Mouse (Mus musculus) forebrain, embryonic 12.5 days (tissue): Measurements from ENCODE around the gene Abcc10. TPM values are rescaled to one million over a fixed set of nuclear protein-coding genes. Genes with fewer than 3 reads are reported as not detected.

Source experiments
- ATAC-seq: fragments of 200-750 bp; cut with Nextera tagmentation; 2 replicates; pipeline ENCODE4 v1.8.0; 2017; ENCODE audit warnings: moderate TSS enrichment; ENCODE audit not compliant: low FRiP score
- H3K27ac ChIP-seq: fragments of 300-500 bp; sonication (generic); 2 replicates; pipeline ENCODE4 v1.5.1; 2016; ENCODE audit warnings: mild to moderate bottlenecking
- H3K27me3 ChIP-seq: fragments of 300-500 bp; sonication (generic); 2 replicates; pipeline ENCODE4 v1.6.1; 2016; ENCODE audit warnings: mild to moderate bottlenecking
- H3K36me3 ChIP-seq: fragments of 300-500 bp; sonication (generic); replicated peaks from 2 replicates; pipeline ENCODE4 v1.6.1; 2016; ENCODE audit warnings: mild to moderate bottlenecking
- H3K4me1 ChIP-seq: fragments of 300-500 bp; sonication (generic); 2 replicates; pipeline ENCODE4 v1.6.1; 2016
- H3K4me2 ChIP-seq: fragments of 300-500 bp; sonication (generic); 2 replicates; pipeline ENCODE4 v1.6.1; 2016; ENCODE audit warnings: mild to moderate bottlenecking, moderate library complexity
- H3K4me3 ChIP-seq: fragments of 300-500 bp; sonication (generic); replicated peaks from 2 replicates; pipeline ENCODE4 v1.5.1; 2016; ENCODE audit warnings: mild to moderate bottlenecking
- H3K9ac ChIP-seq: fragments of 300-500 bp; sonication (generic); 2 replicates; pipeline ENCODE4 v1.6.1; 2016; ENCODE audit warnings: mild to moderate bottlenecking
- H3K9me3 ChIP-seq: fragments of 300-500 bp; sonication (generic); 2 replicates; pipeline ENCODE4 v1.6.1; 2016
- WGBS: fragments of 180-500 bp; shearing (Covaris S2); methylation state at CpG from one replicate; pipeline ENCODE4 v1.1.7; 2016; 5-methylcytosine and 5-hydroxymethylcytosine counted together
- polyA plus RNA-seq: library from polyadenylated mRNA; unstranded; fragments of >200 nt; fragmentation: Nextera tagmentation; extraction: Ambion mirVana; gene quantifications from 2 replicates; pipeline ENCODE4 v1.2.1, GENCODE M21; 2016

The Abcc10 gene
- polyA plus RNA-seq, 1 experiment from 2014 or later: 7.6 TPM

DNA sequence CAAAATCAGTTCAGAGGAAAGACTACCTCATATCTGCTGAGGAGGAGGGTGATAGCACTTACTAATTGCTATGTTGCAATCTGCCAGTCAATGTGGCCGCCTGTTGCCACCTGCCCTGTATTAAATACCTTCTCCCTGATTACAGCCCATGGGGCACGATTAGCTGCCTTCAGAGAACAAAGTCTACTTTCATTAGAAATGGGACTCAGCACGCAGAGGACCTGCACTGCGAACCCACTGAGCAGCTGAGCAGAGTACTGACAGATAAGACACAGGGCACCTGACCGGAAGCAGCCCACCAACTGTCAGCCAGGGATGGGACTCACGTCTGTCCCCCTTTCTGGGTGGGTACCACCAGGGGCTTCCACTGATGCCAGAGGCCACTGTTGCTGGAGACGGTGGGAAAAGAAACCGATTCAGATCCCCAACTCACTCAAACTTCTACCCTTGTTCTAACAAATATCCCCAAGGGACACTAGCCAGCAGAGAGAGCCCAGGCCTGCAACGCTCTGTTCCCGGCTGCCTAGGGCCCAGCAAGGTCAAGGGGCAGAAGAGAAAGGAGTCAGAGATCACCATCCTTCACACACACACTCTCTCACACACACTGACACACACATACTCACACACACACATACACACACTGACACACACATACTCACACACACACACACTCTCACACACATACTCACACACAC is 60.0 kb downstream of the Abcc10 start:
- Histone ChIP-seq H3K4me2 (no peak overlapping the region), H3K27me3 (no peaks in the 10 kb centered on the region), H3K9ac (no peak overlapping the region), H3K9me3 (no peaks in the 10 kb centered on the region), H3K27ac (0 out of 2 replicates have a peak overlapping the region, but pooled peaks have one; percentile 13), H3K4me1 (no peaks in the 10 kb centered on the region), H3K4me3 (no peak overlapping the region), H3K36me3 (peaks cover 70% of the 10 kb centered on the region)
- WGBS: 84% methylated on average over 10 of the region's 10 CpGs
- ATAC-seq: no peak

DNA sequence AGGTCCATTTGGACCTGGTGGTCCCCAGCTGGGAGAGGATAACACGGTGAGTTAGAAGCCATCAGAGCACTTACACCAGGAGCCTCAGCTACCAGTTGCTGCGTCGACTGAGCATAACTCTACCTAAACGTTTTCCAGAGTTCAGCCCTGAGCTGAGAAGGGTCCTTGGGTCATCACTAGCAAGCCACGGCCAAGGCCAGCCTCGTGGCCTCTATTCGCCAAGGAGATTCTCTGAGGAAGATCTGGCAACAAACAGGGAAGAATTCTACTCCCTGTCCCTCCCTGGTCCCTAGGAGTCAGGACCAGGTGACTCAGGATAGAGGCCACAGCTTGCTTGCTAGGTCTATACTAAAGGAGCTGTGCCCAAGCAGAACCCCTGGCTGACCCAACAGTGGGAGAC is 60.6 kb downstream of the Abcc10 start:
- WGBS: 83% methylated on average over 7 of the region's 7 CpGs
- ATAC-seq: no peak
- Histone ChIP-seq H3K4me2 (no peak overlapping the region), H3K4me3 (no peak overlapping the region), H3K9ac (no peak overlapping the region), H3K27me3 (no peaks in the 10 kb centered on the region), H3K4me1 (no peaks in the 10 kb centered on the region), H3K9me3 (no peaks in the 10 kb centered on the region), H3K27ac (no peak overlapping the region), H3K36me3 (peaks cover 73% of the 10 kb centered on the region)

- Histone ChIP-seq H3K4me3 (no peak overlapping the region), H3K36me3 (peaks cover 76% of the 10 kb centered on the region), H3K4me1 (no peaks in the 10 kb centered on the region), H3K4me2 (no peak overlapping the region), H3K9me3 (no peaks in the 10 kb centered on the region), H3K27ac (no peak overlapping the region), H3K9ac (no peak overlapping the region; the same call in 1 of the 2 replicates), H3K27me3 (no peaks in the 10 kb centered on the region)
- WGBS: 81% methylated on average over 6 of the region's 6 CpGs
- no peak for ATAC-seq
These were observed 61.2 kb downstream of the Abcc10 start for GRCm38 (mm10) chr17:46266986-46267385.

DNA sequence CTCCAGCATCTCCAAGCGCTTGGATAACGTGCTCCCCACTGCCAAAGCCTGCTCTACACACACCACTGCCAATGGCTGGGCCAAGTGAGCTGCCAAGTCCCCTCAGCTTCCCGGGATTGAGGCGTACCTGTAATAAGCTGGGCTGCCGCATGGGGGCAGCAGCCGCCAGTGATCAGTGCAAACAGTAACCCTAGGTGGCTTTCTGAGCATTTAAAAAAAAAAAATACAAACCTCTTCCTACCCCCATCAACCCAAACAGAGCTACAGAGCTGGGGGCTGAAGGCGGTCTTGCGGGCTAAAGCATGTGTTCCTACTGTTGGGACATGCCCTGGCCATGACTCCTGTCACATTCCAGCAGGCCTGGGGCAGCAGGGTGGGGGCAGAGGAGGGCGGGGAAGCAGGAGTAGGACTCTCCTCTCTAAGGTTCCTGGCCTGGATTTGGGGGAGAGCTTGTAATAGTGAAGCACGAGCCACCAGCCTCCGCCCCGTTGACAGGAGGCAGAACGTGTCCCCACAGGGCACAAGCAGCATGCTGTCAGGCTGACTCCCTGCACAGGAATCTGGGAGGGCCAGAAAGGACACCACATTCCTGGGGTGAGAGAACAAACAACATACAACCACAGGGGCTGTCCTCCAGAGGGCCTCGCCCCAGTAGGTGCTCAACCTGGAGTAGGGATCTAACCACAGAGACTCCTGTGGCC is 62.1 kb downstream of the Abcc10 start:
- Histone ChIP-seq H3K36me3 (peaks cover 76% of the 10 kb centered on the region), H3K27ac (no peak overlapping the region), H3K9me3 (no peaks in the 10 kb centered on the region), H3K4me1 (no peaks in the 10 kb centered on the region), H3K27me3 (no peaks in the 10 kb centered on the region), H3K4me3 (no peak overlapping the region), H3K4me2 (no peak overlapping the region), H3K9ac (no peak overlapping the region)
- peak; percentile 57 for ATAC-seq
- WGBS: 33% methylated on average over 14 of the region's 14 CpGs

- no peaks in the 10 kb centered on the region for H3K9me3 ChIP-seq
- H3K4me1 ChIP-seq: no peaks in the 10 kb centered on the region
- H3K9ac ChIP-seq: no peak overlapping the region
- H3K27me3 ChIP-seq: no peaks in the 10 kb centered on the region
- ATAC-seq: 0 out of 2 replicates have a peak, but pooled peaks have one; percentile 7
- WGBS: 89% methylated on average over 12 of the region's 12 CpGs
- no peak overlapping the region for H3K4me3 ChIP-seq
- no peak overlapping the region for H3K4me2 ChIP-seq
- H3K27ac ChIP-seq: no peak overlapping the region
- peaks cover 76% of the 10 kb centered on the region for H3K36me3 ChIP-seq
These were observed 62.6 kb downstream of the Abcc10 start for GRCm38 (mm10) chr17:46265502-46265901.

- no peak for ATAC-seq
- WGBS: 86% methylated on average over 5 of the region's 5 CpGs
- Histone ChIP-seq H3K9ac (no peak overlapping the region), H3K9me3 (no peaks in the 10 kb centered on the region), H3K4me3 (no peak overlapping the region), H3K27ac (no peak overlapping the region), H3K4me1 (no peaks in the 10 kb centered on the region), H3K36me3 (peaks cover 90% of the 10 kb centered on the region), H3K4me2 (no peak overlapping the region), H3K27me3 (no peaks in the 10 kb centered on the region)
These were observed 65.9 kb downstream of the Abcc10 start for GRCm38 (mm10) chr17:46262201-46262694.

- Histone ChIP-seq H3K27me3 (peaks cover 16% of the 10 kb centered on the region), H3K4me2 (no peak overlapping the region), H3K9ac (no peak overlapping the region), H3K9me3 (no peaks in the 10 kb centered on the region), H3K4me3 (no peak overlapping the region), H3K4me1 (peaks cover 7% of the 10 kb centered on the region), H3K36me3 (peaks cover 83% of the 10 kb centered on the region), H3K27ac (no peak overlapping the region)
- no peak for ATAC-seq
- 88% methylated on average over 17 of the region's 17 CpGs for WGBS
These were observed 68.5 kb downstream of the Abcc10 start for GRCm38 (mm10) chr17:46259675-46260074.

DNA sequence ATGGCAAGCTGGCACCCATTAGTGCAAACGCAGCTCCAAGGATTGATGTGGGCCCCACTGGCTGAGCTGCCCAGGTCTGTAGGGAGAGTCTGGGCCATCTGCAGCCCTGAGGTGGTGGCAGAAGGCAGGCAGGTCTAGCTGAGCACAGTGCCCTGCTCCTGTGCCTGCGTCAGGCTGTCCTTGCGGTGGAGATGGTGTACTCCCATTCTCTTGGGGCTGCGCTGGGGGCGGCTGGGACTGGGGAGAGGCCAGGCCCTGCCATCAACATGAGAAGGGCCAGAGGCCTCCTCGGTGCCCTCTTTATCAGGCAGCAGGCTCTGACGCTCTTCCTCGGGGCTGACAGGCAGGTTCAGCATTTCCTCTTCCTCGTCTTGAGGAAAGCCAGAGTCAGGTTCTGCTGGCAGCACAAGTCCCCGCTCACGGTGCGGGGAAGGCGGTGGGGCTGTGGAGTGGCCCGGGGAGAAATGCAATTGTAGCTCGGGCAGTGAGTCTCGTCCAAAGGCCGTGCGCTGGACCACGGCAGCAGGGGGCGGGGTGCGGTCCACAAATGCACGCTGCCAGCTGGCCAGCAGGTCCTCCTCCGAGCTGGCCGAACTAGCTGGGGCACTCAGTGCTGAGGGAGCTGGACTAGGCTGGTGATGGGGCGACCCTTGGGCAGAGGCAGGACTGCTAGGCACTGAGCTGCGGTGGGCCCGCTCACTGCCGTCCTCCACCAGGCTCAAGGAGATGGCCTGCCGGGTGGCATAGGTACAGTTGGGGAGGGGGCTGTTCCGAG is 69.7 kb downstream of the Abcc10 start:
- peaks cover 15% of the 10 kb centered on the region for H3K4me1 ChIP-seq
- no peaks in the 10 kb centered on the region for H3K9me3 ChIP-seq
- no peak overlapping the region for H3K4me3 ChIP-seq
- H3K36me3 ChIP-seq: peaks cover 71% of the 10 kb centered on the region
- H3K9ac ChIP-seq: no peak overlapping the region
- no peak overlapping the region for H3K4me2 ChIP-seq
- H3K27ac ChIP-seq: no peak overlapping the region
- H3K27me3 ChIP-seq: peaks cover 23% of the 10 kb centered on the region
- no peak for ATAC-seq
- WGBS: 87% methylated on average over 30 of the region's 30 CpGs

GRCm38 (mm10) chr17:46255147-46255546 is 73.0 kb downstream of the Abcc10 start:
- Histone ChIP-seq H3K4me1 (peaks cover 20% of the 10 kb centered on the region), H3K9me3 (no peaks in the 10 kb centered on the region), H3K9ac (no peak overlapping the region), H3K36me3 (peaks cover 60% of the 10 kb centered on the region), H3K4me2 (peak overlapping the region; percentile 99), H3K27me3 (peaks cover 23% of the 10 kb centered on the region), H3K27ac (no peak overlapping the region), H3K4me3 (peak overlapping the region; percentile 72; the same call in 1 of the 2 replicates)
- WGBS: 36% methylated on average over 6 of the region's 6 CpGs
- ATAC-seq: no peak

DNA sequence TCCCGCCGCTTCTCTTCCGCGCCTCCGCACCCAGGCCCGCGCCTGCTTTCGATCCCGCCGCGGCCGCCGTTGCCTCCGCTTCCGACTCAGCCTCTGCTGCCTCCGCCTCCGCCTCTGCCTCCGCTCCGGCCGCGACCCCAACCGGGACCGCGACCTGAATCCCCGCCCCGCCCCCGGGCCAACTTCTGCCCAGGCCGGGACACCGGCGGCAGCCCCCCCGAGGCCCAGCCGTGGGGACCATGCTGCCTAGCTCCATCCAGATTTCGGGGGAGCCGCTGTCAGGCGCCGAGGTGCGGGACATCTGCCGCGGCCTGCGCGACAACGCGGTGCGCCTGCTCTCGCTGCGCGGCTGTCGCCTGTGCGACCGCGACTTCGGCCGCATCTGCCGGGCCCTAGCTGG is 74.0 kb downstream of the Abcc10 start:
- H3K27me3 ChIP-seq: peaks cover 23% of the 10 kb centered on the region
- H3K4me3 ChIP-seq: peak overlapping the region; percentile 72
- H3K36me3 ChIP-seq: peaks cover 59% of the 10 kb centered on the region
- no peaks in the 10 kb centered on the region for H3K9me3 ChIP-seq
- under 1% methylated on average over 40 of the region's 54 CpGs for WGBS
- peak; percentile 67 for ATAC-seq
- peak overlapping the region; percentile 85 for H3K9ac ChIP-seq
- peaks cover 24% of the 10 kb centered on the region for H3K4me1 ChIP-seq
- peak overlapping the region; percentile 75 for H3K27ac ChIP-seq
- H3K4me2 ChIP-seq: peak overlapping the region; percentile 99

- H3K9me3 ChIP-seq: no peaks in the 10 kb centered on the region
- peak; percentile 91 for ATAC-seq
- H3K36me3 ChIP-seq: peaks cover 54% of the 10 kb centered on the region
- peak within 1 kb of the TSS; percentile 72 for H3K4me3 ChIP-seq
- H3K4me2 ChIP-seq: peak within 1 kb of the TSS; percentile 99
- peak within 1 kb of the TSS; percentile 85 for H3K9ac ChIP-seq
- H3K27me3 ChIP-seq: peaks cover 23% of the 10 kb centered on the region
- WGBS: 3% methylated on average over 41 of the region's 48 CpGs
- peak within 1 kb of the TSS; percentile 75 for H3K27ac ChIP-seq
- peaks cover 29% of the 10 kb centered on the region for H3K4me1 ChIP-seq
These were observed 74.6 kb downstream of the Abcc10 start, which contains the start of gene Lrrc73 for GRCm38 (mm10) chr17:46253452-46254084. Lrrc73 (plus strand) TSS chr17:46253531.
